Mouse (Mus musculus) layer of hippocampus, postnatal 25 days (tissue): ENCODE results near the gene C730034F03Rik. TPM values are rescaled to one million over a fixed set of nuclear protein-coding genes. Genes with fewer than 3 reads are reported as not detected.
A peak's percentile ranks its signal among the peaks of the same experiment; 100 is the strongest.

Experiments used
- DNase-seq, 2 experiments: peaks; one replicate each; pipeline ENCODE4 v3.0.0; 2022; ENCODE audit warnings: mixed read lengths in 2 of 2, low spot score in 1 of 2; ENCODE audit errors: extremely low spot score in 1 of 2
- total RNA-seq, 2 experiments: library from RNA; stranded (reverse); gene quantifications; 2 replicates each; pipeline ENCODE4 v1.2.3; 2021

The C730034F03Rik gene
- total RNA-seq, 2 experiments from 2014 or later, result 2.1 to 2.4 TPM

DNA sequence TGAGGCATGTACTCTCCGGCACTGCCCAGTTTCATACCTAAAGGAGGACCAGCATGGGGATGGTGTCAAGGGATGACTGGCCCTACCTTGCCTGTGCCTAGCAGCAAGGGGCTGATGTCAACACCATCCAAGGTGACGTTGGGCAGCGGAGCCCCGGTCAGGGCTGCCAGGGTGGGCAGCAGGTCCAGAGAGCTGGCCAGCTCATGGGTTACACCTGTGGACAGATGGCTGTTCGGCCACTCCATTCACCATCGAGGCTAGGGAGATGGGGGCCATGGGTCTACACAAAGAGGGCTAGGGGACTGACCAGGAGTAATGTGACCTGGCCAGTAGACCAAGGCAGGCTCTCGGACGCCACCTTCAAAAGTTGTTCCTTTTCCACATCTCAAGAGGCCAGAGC lies 44.5 kb downstream of the C730034F03Rik start:
- DNase-seq, result no peak

DNA sequence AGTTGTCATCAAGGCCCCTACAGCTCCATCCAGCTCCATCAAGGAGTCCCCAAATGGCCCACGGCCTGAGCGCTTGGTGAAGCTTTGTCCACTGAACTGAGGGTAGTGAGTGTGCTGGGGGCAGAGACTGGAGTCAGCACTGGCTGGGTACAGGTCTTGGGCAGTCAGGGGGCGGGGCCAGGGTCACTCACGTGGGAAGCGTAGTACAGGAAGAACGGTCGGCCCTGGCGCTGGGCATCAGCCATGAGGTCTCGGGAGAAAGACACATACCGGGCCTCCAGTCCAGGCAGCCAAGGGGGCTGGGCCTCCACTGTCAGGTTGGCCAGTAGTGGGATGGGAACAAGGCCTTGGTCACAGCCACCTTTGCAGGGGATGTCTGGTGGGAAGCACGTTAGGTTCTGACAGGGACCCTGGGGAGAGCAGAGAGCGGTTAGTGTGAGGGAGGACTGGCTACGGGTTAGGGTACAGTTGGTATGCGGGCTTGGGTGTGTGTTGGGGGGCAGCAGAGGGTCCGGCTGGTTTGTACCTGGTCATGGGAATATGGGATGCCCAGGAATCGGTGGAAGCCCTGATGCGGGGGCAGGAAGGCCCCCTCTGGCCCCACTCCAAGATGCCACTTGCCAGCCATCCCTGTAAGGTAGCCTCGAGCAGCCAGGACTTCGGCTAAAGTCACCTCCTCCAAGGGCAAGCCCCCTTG lies 45.4 kb downstream of the C730034F03Rik start:
- DNase-seq, result no peak

GRCm38 (mm10) chr15:89475293-89475600 lies 45.9 kb downstream of the C730034F03Rik start:
- no peak for DNase-seq

DNA sequence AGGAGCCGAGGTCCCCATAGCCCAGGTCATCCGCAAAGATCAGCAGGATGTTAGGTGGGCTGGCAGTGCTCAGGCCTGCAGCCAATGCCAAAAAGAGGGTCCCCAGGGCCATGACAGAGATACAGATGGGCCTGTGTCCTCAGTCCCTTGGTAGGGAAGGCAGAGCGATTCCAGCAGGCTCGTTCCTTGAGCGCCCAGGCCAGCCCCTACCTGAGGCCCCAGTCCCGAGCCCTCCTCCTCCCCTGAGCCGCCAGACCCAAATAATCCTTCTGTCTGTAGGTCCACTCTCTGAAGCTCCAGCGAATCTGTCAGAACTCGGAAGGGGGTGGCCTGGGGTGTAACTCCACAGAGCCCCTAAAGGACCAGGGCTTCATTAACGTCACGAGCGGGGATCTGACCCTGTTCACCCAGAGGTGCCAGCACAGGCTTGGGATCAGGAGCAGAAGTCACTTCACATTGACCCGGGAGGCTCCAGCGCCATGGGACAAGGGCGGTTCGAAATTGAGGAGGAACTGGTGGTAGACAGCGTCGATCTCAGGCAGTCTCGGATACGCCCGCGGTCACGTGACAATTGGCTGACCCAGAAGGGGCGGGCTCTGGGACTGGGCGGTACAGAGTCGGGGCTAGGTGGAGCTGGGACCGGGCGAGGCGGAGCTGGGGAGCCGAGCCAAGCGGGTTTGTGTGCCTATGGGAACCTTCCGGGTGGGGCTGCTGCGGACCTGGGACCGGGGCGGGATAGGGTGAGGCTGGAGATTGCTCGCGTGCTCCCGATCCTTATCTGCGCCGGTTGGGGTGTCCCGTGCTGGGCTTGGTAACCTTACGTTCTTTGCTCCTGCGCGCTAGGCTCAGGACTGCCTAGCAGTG lies 46.5 kb downstream of the C730034F03Rik start:
- peak; percentile 77 to 87 for DNase-seq

- no peak for DNase-seq
Observed at GRCm38 (mm10) chr15:89476475-89476815, 47.1 kb downstream of the C730034F03Rik start.

DNA sequence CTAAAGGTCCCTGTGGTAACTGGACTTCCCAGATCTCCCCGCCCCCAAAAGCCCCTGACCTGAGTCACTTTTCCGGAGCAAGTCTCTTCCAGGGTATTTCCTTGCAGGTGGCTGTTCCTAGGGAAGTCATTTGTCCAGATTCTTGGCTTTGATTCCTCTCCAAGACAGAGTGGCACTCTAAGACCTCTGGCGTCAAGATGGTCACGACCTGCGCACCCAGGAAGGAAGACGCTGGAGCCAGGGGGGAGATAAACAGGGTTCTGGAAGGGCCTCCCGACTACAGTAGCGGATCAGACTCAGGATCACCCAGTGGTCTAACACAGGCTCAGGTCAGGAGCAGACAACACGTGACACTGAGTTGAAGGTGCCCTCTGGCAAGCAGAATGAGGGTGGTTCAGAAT lies 47.7 kb downstream of the C730034F03Rik start, which contains the start of gene Arsa:
Gene Arsa (minus strand): TSS at position 335 of the 401 bp plus-strand sequence.
- DNase-seq, result no peak

DNA sequence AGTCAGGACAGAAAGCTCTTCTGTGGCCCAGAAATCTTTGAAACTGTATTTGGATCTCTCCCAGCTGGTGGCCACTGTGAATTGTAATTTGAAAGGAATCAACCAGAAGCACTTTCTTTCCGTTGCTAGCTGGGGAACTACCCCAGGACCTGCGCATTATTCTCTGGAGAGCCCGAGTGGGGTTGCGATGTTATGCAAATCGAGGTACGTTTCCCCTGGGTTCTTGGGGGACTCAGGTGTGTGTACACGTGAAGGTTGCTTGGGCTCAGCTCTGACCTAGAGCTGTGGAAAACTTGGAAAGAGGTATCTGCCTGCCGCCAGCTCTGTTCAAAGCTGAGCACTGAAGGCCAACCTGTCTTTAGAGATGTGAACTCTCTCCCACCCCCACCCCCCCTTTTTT lies 48.4 kb downstream of the C730034F03Rik start:
- DNase-seq, result no peak

DNA sequence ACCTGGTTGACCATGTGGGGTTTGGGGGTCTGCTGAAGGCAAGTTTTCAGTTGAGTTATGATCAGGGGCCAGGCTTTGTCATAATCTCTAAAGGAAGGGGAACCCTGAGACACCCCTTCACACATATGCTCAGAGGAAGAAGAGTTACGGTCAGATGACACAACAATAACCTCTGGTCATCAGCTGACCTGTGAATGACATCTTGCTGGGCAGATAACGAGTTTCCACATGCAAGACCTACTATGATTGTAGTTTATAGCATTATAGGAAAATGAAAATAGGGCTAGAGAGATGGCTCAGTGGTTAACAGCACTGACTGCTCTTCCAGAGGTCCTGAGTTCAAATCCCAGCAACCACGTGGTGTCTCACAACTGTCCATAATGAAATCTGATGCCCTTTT lies 49.2 kb downstream of the C730034F03Rik start:
- no peak for DNase-seq

Other genes starting within 250 kb of the C730034F03Rik start
- gene Plxnb2, start 248.8 kb upstream of the C730034F03Rik start, total RNA-seq, result 10 to 100 TPM; 50.0 to 56.5 TPM
- 10 to 100 TPM; 33.3 to 42.0 TPM for gene Dennd6b, start 233.1 kb upstream of the C730034F03Rik start, total RNA-seq
- 100 to 1,000 TPM; 164 to 166 TPM for gene Ppp6r2, start 218.0 kb upstream of the C730034F03Rik start, total RNA-seq
- gene Sbf1, start 114.3 kb upstream of the C730034F03Rik start, total RNA-seq, result 100 to 1,000 TPM; 317 to 364 TPM
- gene Adm2, start 106.9 kb upstream of the C730034F03Rik start, total RNA-seq, result not detected
- not detected for gene Miox, start 95.2 kb upstream of the C730034F03Rik start, total RNA-seq
- 10 to 100 TPM; 15.2 to 20.8 TPM for gene Lmf2, start 73.9 kb upstream of the C730034F03Rik start, total RNA-seq
- gene Ncaph2, start 73.9 kb upstream of the C730034F03Rik start, total RNA-seq, result 10 to 100 TPM; 84.1 to 95.0 TPM
- gene Sco2, start 55.7 kb upstream of the C730034F03Rik start, total RNA-seq, result 10 to 100 TPM; 34.1 to 36.7 TPM
- gene Tymp, start 52.5 kb upstream of the C730034F03Rik start, total RNA-seq, result 1 to 10 TPM; 1.5 to 1.8 TPM
- 1 to 10 TPM; 1.6 to 3.2 TPM for gene Odf3b, start 50.3 kb upstream of the C730034F03Rik start, total RNA-seq
- gene Klhdc7b, start 44.7 kb upstream of the C730034F03Rik start, total RNA-seq, result under 1 TPM; 0.30 to 0.38 TPM
- gene Syce3, start 19.1 kb upstream of the C730034F03Rik start, total RNA-seq, result not detected
- 1 to 10 TPM; 1.4 to 2.3 TPM for gene Cpt1b, start 3.7 kb upstream of the C730034F03Rik start, total RNA-seq
- gene Gm44502, start 107 bp downstream of the C730034F03Rik start, total RNA-seq, result not detected
- gene Chkb, start 319 bp downstream of the C730034F03Rik start, total RNA-seq, result 10 to 100 TPM; 34.3 to 43.4 TPM
- gene Mapk8ip2, start 24.3 kb downstream of the C730034F03Rik start, total RNA-seq, result 100 to 1,000 TPM; 242 to 243 TPM
- 10 to 100 TPM; 29.4 to 29.6 TPM for gene Arsa, start 47.8 kb downstream of the C730034F03Rik start, total RNA-seq
- 100 to 1,000 TPM; 235 to 265 TPM for gene Shank3, start 70.0 kb downstream of the C730034F03Rik start, total RNA-seq
- gene Acr, start 138.7 kb downstream of the C730034F03Rik start, total RNA-seq, result under 1 TPM; 0.37 to 0.96 TPM
- gene Rabl2, start 162.3 kb downstream of the C730034F03Rik start, total RNA-seq, result 10 to 100 TPM; 27.3 to 33.4 TPM